Mouse (Mus musculus) liver, postnatal 0 days (tissue): Measurements from ENCODE around the gene Nup88.

Source experiments
- CTCF ChIP-seq: sonication (generic); IDR thresholded peaks from 2 replicates; pipeline ENCODE4 v1.5.1; 2016; ENCODE audit warnings: antibody characterized with exemption, low read depth
- EP300 ChIP-seq: IDR thresholded peaks from 2 replicates; pipeline ENCODE4 v1.6.1; 2016; ENCODE audit warnings: antibody characterized with exemption, low read depth, mild to moderate bottlenecking

- no peak for TF ChIP-seq CTCF
- TF ChIP-seq EP300 = no peak
These were observed 48.8 kb upstream of the Nup88 start for GRCm38 (mm10) chr11:71018416-71019200.
